25 mouse cellular contexts compared by ENCODE assay signal in the genomic region with DNA sequence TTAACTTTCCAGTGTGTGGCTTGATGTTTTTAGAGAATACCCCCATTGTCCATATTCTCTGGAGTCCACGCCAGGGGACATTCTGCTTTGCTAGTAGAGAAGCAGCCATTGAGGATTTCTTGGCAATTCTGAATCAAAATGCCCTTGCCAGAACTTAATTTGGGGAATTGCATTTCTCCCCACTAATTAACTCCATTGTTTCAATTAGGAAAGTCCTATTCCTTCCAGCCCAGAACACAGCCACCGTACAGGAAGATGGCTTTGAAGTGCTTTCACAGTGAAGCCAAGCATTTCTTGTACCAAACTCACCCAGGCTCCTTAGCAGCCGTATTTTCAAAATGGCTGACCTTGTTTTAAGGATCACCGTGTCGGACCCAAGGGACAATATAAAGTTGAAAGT.
DNase-seq lines count a peak whose midpoint lies in the region; ATAC-seq and TF ChIP-seq lines count a peak whose summit lies in the region.
"Had no signal": no experiment of that assay in that cellular context is flagged by ENCODE, and none has a peak within 500 bp of the region (broad histone marks: within the 10 kb centered on the region; RNA-seq: fewer than 3 reads in every experiment).

No protein-coding gene starts in this region.

- H3K9ac ChIP-seq in forebrain, embryonic 14.5 days (ENCODE audit: low read length): no peak overlapping the region
- H3K9ac ChIP-seq in forebrain, embryonic 12.5 days: no peak overlapping the region
- no peak overlapping the region for H3K9ac ChIP-seq in hindbrain, postnatal 0 days (replicated peaks; ENCODE audit: low read length)
- no peak overlapping the region for H3K9ac ChIP-seq in hindbrain, embryonic 13.5 days
- H3K9ac ChIP-seq in kidney, embryonic 16.5 days (replicated peaks; ENCODE audit: low read length): no peak overlapping the region
- H3K9ac ChIP-seq: limb, embryonic 12.5 days; liver, postnatal 0 days; neural tube, embryonic 15.5 days had no signal

- no peak overlapping the region for H3K4me2 ChIP-seq in forebrain, embryonic 14.5 days (ENCODE audit: low read length)
- H3K4me2 ChIP-seq in forebrain, embryonic 12.5 days: no peak overlapping the region
- no peak overlapping the region for H3K4me2 ChIP-seq in hindbrain, postnatal 0 days (ENCODE audit: low read depth, low read length)
- H3K4me2 ChIP-seq in hindbrain, embryonic 13.5 days: no peak overlapping the region
- H3K4me2 ChIP-seq in kidney, embryonic 16.5 days (replicated peaks; ENCODE audit: low read depth, low read length): no peak overlapping the region
- H3K4me2 ChIP-seq: heart, embryonic 11.5 days; limb, embryonic 12.5 days; liver, embryonic 11.5 days; neural tube, embryonic 15.5 days had no signal

- no peaks in the 10 kb centered on the region for H3K27me3 ChIP-seq in forebrain, embryonic 14.5 days (replicated peaks; ENCODE audit: control insufficient read depth, insufficient read depth, low read length)
- H3K27me3 ChIP-seq in forebrain, embryonic 12.5 days: no peaks in the 10 kb centered on the region
- no peaks in the 10 kb centered on the region for H3K27me3 ChIP-seq in hindbrain, postnatal 0 days (ENCODE audit: insufficient read depth, low read length)
- no peaks in the 10 kb centered on the region for H3K27me3 ChIP-seq in hindbrain, embryonic 13.5 days
- no peaks in the 10 kb centered on the region for H3K27me3 ChIP-seq in kidney, embryonic 16.5 days (ENCODE audit: insufficient read depth, low read length)
- H3K27me3 ChIP-seq: limb, embryonic 12.5 days; neural tube, embryonic 15.5 days had no signal

- no peaks in the 10 kb centered on the region for H3K36me3 ChIP-seq in forebrain, embryonic 14.5 days (ENCODE audit: control insufficient read depth, insufficient read depth, low read length)
- no peaks in the 10 kb centered on the region for H3K36me3 ChIP-seq in forebrain, embryonic 12.5 days (replicated peaks)
- H3K36me3 ChIP-seq in hindbrain, postnatal 0 days (ENCODE audit: insufficient read depth, low read length): no peaks in the 10 kb centered on the region
- no peaks in the 10 kb centered on the region for H3K36me3 ChIP-seq in hindbrain, embryonic 13.5 days
- no peaks in the 10 kb centered on the region for H3K36me3 ChIP-seq in kidney, embryonic 16.5 days (ENCODE audit: insufficient read depth, low read length)
- H3K36me3 ChIP-seq: embryonic facial prominence, embryonic 10.5 days; limb, embryonic 12.5 days; midbrain, embryonic 10.5 days; neural tube, embryonic 15.5 days had no signal

- no peak for TF ChIP-seq POLR2A in brain, embryonic 14.5 days (IDR thresholded peaks at IDR 0.05; ENCODE audit: borderline replicate concordance, extremely low read depth, insufficient read depth, insufficient read length, poor library complexity, severe bottlenecking)

- TF ChIP-seq CTCF in hindbrain, postnatal 0 days (IDR thresholded peaks at IDR 0.05; ENCODE audit: low read depth): no peak
- TF ChIP-seq CTCF in brain, embryonic 14.5 days (IDR thresholded peaks at IDR 0.05; ENCODE audit: borderline replicate concordance, extremely low read depth, insufficient read depth, insufficient read length): no peak

- intact Hi-C loops in left cerebral cortex, postnatal 14 days (cut with DNase I): loop anchor here (10.0 kb wide), 1 partner anchor 415 kb away; a partner anchor contains a TSS
- intact Hi-C loops in left cerebral cortex, postnatal 4 days (cut with DNase I): no loop called here

- no peak overlapping the region for H3K4me3 ChIP-seq in forebrain, embryonic 14.5 days (ENCODE audit: low read depth, low read length)
- H3K4me3 ChIP-seq in forebrain, embryonic 12.5 days (replicated peaks): no peak overlapping the region
- H3K4me3 ChIP-seq in hindbrain, postnatal 0 days (ENCODE audit: low read length): no peak overlapping the region
- no peak overlapping the region for H3K4me3 ChIP-seq in hindbrain, embryonic 13.5 days
- H3K4me3 ChIP-seq in kidney, embryonic 16.5 days (ENCODE audit: low read length): no peak overlapping the region
- H3K4me3 ChIP-seq: embryonic facial prominence, embryonic 10.5 days; left cerebral cortex, adult 2 months; limb, embryonic 12.5 days; midbrain, embryonic 10.5 days; neural tube, embryonic 15.5 days had no signal

- 51% methylated on average over 5 of the region's 5 CpGs for WGBS in forebrain, embryonic 14.5 days
- 82% methylated on average over 5 of the region's 5 CpGs for WGBS in forebrain, embryonic 12.5 days
- 66% methylated on average over 5 of the region's 5 CpGs for WGBS in hindbrain, postnatal 0 days
- 82% methylated on average over 5 of the region's 5 CpGs for WGBS in hindbrain, embryonic 13.5 days
- 84% methylated on average over 5 of the region's 5 CpGs for WGBS in kidney, embryonic 16.5 days

- peak; percentile 32; the same call in 1 of the 2 replicates for ATAC-seq in forebrain, embryonic 14.5 days
- no peak for ATAC-seq in forebrain, embryonic 12.5 days (ENCODE audit: low FRiP score)
- no peak for ATAC-seq in hindbrain, postnatal 0 days
- ATAC-seq in hindbrain, embryonic 13.5 days (ENCODE audit: low FRiP score): no peak
- ATAC-seq in kidney, embryonic 16.5 days (ENCODE audit: low FRiP score, low TSS enrichment): no peak
- ATAC-seq: hindbrain, embryonic 16.5 days; intestine, embryonic 16.5 days; liver, postnatal 0 days; lung, postnatal 0 days had no signal

- H3K9me3 ChIP-seq in forebrain, embryonic 14.5 days (replicated peaks; ENCODE audit: control insufficient read depth, low read length): no peaks in the 10 kb centered on the region
- no peaks in the 10 kb centered on the region for H3K9me3 ChIP-seq in forebrain, embryonic 12.5 days
- no peaks in the 10 kb centered on the region for H3K9me3 ChIP-seq in hindbrain, postnatal 0 days (ENCODE audit: low read length)
- H3K9me3 ChIP-seq in hindbrain, embryonic 13.5 days: no peaks in the 10 kb centered on the region
- H3K9me3 ChIP-seq in kidney, embryonic 16.5 days (ENCODE audit: low read length): no peaks in the 10 kb centered on the region
- H3K9me3 ChIP-seq: embryonic facial prominence, embryonic 10.5 days; limb, embryonic 12.5 days; midbrain, embryonic 10.5 days; neural tube, embryonic 15.5 days had no signal

- no peak overlapping the region for H3K27ac ChIP-seq in forebrain, embryonic 14.5 days (ENCODE audit: low read depth, low read length)
- H3K27ac ChIP-seq in forebrain, embryonic 12.5 days: no peak overlapping the region
- H3K27ac ChIP-seq in hindbrain, postnatal 0 days: no peak overlapping the region
- H3K27ac ChIP-seq in hindbrain, embryonic 13.5 days: no peak overlapping the region
- no peak overlapping the region for H3K27ac ChIP-seq in kidney, embryonic 16.5 days (ENCODE audit: low read length)
- H3K27ac ChIP-seq: embryonic facial prominence, embryonic 10.5 days; left cerebral cortex, adult 2 months; limb, embryonic 12.5 days; midbrain, embryonic 10.5 days; neural tube, embryonic 15.5 days had no signal

- peak; percentile 77 for DNase-seq in forebrain, embryonic 14.5 days (ENCODE audit: low spot score)
- peak; percentile 38 for DNase-seq in hindbrain, postnatal 0 days (ENCODE audit: low spot score)
- DNase-seq in left cerebral cortex, postnatal 14 days (ENCODE audit: low spot score in 2 of 2): peak; percentile 21 to 45
- DNase-seq in left cerebral cortex, postnatal 4 days: no peak
- DNase-seq in brain, embryonic 14.5 days (ENCODE audit: low read depth): peak; percentile 87
- DNase-seq: adrenal gland, postnatal 10 days; cerebellum, adult 11 months; cerebellum, postnatal 10 days; kidney, adult 9 months; kidney, postnatal 25 days; liver, postnatal 0 days; thymus, postnatal 14 days had no signal

- no peaks in the 10 kb centered on the region for H3K4me1 ChIP-seq in forebrain, embryonic 14.5 days (ENCODE audit: control insufficient read depth, insufficient read depth, low read length)
- H3K4me1 ChIP-seq in forebrain, embryonic 12.5 days: no peaks in the 10 kb centered on the region
- H3K4me1 ChIP-seq in hindbrain, postnatal 0 days (ENCODE audit: insufficient read depth, low read length): no peaks in the 10 kb centered on the region
- 0 out of 2 replicates have a peak, but pooled peaks cover 4% of the 10 kb centered on the region for H3K4me1 ChIP-seq in hindbrain, embryonic 13.5 days (replicated peaks)
- no peaks in the 10 kb centered on the region for H3K4me1 ChIP-seq in kidney, embryonic 16.5 days (ENCODE audit: insufficient read depth, low read length)
- H3K4me1 ChIP-seq: midbrain, embryonic 10.5 days had no signal
